Mouse (Mus musculus): ENCODE measurements around the gene Tmod3.
"Not testable (repeated sequence)": the region's sequence is repeated elsewhere in the genome, so short reads cannot be mapped to it uniquely, and the experiment has no call there.

Tmod3 gene

GRCm38 (mm10) chr9:75504311-75504710, 55.1 kb downstream of the Tmod3 start:
- no peak for DNase-seq (ENCODE audit: extremely low spot score, low read depth, low spot score)

DNA sequence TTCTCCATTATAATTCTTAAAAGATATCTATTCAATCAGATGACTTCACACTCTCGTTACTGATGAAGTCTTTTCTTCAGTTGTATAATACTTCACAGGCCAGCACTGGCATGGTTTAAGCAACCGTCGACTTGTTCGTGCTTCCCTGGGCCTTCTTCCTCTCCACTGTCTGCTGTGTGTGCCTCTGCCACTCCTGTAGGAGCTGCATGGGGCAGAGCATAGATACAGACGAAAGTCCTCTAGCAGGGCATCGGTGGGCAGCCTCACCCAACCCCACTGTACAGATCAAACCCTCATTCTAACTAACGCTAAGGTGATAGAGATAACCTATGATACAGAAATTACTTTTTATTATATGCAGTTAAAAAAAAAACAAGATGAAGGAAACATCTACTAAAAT, 60.9 kb downstream of the Tmod3 start:
- no peak for DNase-seq (ENCODE audit: extremely low spot score, low read depth, low spot score)

DNA sequence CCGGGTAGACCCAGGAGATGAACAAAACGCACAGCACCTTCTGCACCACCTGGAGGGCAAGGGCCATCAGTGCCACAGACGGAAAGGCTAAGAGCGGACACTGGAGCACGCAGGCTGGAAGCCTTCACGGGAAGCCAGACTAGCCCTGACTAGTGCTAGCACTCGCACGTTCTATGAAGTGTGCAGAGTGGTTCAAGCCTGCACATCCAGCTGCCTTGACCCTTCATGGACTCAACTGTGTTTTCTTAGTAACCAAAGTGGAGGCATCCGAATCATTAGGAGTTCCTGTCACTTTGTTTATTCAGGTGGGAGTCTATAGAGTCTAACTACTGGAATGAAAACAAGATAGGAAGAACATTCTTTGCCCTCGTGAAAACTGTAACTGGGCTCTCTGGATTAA, 63.5 kb downstream of the Tmod3 start:
- DNase-seq (ENCODE audit: extremely low spot score, low read depth, low spot score), result no peak

DNA sequence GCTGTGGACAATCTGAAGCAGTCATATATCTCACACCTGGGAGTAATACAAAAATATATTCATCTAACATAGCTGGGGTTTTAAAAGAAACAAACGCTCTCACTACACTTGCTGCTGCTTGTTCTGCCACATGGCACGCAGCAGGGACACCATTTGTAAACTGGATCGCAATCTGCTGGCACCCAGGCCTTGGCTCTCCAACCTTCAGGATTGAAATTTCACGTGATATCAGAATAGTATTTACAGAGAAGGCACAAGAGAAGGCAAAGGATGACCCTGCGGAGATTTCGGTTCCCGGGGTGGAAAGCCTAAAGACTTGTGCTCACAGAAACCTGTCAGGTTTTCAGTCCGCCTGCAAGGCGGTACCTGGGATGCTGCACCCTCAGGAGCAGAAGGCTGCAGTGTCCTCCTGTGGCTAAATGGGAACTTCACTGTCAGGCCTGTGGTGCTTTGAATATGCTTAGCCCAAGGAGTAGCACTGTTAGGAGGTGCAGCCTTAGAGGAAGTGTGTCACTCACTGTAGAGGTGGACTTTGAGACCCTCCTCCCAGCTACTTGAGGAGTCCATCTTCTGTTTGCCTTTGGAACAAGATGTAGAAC, 65.0 kb downstream of the Tmod3 start:
- no peak for DNase-seq (ENCODE audit: extremely low spot score, low read depth, low spot score)

DNA sequence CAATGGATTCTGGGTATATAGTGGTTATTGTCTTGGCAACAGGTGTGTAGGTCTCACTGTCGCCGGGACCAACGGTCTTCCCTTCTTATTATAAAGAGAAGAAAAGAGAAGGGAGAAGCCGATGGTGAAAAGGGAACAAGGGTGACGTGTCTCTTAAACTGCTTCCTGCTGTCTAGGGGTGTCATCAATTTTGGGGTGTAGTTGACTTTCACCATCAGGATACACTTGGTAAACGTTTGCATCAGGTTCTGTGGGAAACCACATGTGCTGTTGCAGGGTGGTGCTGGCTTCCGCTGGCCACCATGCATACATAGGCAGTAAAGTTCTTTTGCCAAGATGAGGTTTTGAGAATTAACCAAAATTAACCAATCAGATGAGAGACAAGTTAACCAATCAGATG, 71.2 kb downstream of the Tmod3 start:
- not testable (repeated sequence) for DNase-seq (ENCODE audit: extremely low spot score, low read depth, low spot score)

GRCm38 (mm10) chr9:75485231-75485630, 74.2 kb downstream of the Tmod3 start:
- no peak for DNase-seq (ENCODE audit: extremely low spot score, low read depth, low spot score)

DNA sequence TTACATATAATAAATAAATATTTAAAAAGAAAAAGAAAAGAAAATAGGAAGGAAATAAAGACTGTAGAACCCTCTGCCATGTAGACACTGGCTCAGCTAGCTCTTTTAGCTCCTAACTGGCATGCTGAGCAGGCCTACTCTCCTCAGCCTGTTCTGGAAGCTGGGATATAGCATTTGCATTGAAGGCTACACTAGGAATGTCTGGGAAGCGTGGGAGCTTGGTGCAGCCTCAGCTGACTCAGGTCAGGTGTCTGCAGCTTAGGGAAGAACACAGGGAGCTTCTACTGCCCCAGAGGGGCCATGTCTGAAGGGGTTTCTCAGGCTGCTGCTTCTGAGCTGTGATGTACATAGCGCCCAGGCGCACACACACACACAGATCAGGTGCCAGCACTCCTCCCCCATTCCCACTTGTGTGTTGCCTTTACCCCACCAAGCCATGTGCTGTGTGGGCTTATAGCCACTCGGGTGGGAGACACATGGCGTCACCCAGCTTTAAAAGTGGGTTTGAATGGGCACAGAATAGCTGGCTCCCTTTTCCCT, 78.9 kb downstream of the Tmod3 start:
- DNase-seq (ENCODE audit: extremely low spot score, low read depth, low spot score), result no peak

DNA sequence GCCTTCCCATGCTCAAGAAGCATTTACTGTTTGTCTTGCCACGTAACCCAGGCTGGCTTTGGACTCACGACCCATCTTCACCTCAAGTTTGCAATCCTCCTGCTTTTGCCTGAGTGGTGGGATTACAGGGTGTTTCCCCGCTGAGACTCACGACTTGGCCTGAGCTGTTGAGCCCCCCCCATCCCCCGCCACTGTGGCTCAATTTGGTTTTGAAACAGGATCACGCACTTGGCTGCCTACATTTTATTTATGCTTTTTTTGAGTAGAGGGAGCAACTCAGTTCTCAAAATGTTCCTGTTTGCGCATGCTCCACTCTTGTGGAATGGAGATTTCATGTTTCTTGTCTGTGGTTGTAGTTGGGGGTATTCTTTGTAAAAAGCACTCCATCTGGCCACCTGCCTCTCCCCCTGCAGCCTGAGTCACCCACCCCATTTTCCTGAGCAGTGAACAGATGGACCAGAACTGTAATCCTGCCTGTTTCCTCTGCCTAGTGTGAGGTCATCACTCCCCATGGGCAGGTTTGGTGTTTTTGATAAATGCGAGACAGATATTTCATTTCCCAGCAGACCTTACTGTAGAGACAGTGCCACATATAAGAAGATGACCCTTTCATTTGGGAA, 80.2 kb downstream of the Tmod3 start:
- DNase-seq (ENCODE audit: extremely low spot score, low read depth, low spot score), result no peak

DNA sequence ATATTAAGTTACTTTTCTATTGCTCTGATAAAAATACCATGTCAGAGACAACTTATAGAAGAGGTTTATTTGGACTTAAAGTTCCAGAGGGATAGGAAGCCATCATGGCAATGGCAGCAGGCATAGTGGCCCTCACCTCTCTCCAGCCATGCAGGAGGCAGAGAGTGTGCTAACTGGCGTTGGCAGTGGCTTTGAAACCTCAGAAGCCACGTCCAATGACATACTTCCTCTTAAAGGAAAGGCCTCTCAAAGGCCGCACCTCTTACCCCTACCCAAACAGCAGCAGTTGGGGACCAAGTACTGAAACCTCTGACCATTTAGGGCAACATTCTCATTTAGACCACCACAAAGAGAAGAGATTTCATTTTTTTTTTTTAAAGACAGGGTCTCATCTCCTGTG, 82.2 kb downstream of the Tmod3 start:
- DNase-seq (ENCODE audit: extremely low spot score, low read depth, low spot score), result no peak

DNA sequence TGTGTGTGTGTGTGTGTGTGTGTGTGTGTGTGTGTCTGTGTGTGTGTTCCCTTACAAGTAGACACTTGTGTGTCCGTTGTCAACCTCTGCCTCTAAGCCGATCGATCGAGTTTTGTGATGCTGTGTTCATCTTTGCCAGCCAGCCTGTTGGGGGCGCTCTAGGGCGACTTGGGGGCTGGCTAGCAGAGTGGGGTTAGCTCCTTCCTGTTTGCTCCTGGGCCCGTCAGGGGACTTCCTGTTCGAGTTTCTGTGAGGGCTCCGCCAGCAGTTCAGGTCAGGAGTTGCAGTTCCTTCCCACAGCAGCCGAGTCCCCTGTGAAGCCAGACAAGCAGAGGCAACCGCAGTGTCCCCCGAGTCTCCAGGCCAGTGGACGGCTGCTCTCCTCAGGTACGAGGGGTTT, 91.2 kb downstream of the Tmod3 start:
- DNase-seq (ENCODE audit: extremely low spot score, low read depth, low spot score), result no peak

DNA sequence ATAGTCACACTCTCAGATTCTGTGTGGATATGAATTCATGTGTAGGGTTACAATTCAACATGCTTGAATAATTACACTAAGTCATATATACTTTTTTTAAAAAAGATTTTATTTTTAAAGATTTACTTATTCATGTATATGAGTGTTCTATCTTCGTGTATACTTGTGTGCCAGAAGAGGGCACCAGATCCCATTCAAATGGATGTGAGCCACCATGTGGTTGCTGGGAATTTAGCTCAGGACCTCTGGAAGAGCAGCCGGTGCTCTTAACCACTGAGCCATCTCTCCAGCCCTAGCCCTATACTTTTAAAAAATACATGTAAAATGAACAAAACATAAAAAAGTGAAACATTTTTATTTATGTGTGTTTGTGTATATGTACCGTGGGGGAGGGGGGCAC, 91.9 kb downstream of the Tmod3 start:
- DNase-seq (ENCODE audit: extremely low spot score, low read depth, low spot score), result no peak

DNA sequence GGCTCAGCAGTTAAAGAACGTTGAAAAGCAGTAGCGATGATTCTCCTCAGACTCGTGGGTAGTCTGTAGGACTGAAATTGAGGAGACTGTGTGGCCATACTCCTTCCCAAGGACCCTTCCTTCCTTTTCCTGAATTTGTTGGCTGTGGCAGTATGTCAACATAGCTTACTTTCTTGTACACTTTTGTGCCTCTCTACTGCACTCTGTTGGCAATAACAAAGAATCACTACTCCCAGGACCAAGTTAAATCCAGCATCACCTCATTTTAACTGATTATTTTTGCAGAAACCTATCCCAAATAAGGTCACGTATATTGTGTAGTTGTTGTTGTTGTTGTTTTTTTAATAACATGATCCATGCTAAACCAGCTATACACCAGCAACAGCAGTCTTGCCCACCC, 92.8 kb downstream of the Tmod3 start:
- DNase-seq (ENCODE audit: extremely low spot score, low read depth, low spot score), result no peak

- DNase-seq (ENCODE audit: extremely low spot score, low read depth, low spot score), result no peak
These were observed 93.6 kb downstream of the Tmod3 start for GRCm38 (mm10) chr9:75465856-75466255.

DNA sequence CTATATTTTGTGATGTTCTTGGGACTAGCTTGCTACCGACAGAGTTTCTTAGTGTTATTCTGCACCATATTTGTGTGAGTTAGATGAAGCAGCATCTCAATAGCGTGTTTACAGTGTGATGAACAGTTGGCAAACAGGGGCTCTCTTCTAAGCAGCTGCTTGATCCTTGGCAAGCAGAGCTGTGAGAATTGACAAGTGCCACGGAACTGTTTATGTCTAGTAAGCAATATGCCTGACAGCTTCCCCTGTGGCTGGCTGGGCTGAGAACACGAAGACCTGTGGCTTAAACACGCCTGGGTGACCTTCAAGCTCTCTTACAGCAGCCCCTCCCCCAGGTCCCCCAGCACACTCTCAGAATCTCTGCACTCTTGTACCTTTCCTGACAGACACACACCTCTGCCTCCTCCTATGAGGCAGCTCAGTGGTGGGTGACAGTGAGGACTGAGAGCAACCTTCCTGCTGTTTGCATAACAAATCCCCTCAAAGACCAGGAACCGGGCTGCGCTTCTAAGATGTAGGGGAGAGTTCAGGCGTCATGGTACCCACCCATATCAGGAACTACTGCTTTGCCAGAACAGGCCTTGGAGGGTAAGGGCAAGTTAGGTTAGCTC, 96.3 kb downstream of the Tmod3 start:
- DNase-seq (ENCODE audit: extremely low spot score, low read depth, low spot score), result no peak

- no peak for DNase-seq (ENCODE audit: extremely low spot score, low read depth, low spot score)
These were observed 103.8 kb downstream of the Tmod3 start for GRCm38 (mm10) chr9:75455684-75456083.

DNA sequence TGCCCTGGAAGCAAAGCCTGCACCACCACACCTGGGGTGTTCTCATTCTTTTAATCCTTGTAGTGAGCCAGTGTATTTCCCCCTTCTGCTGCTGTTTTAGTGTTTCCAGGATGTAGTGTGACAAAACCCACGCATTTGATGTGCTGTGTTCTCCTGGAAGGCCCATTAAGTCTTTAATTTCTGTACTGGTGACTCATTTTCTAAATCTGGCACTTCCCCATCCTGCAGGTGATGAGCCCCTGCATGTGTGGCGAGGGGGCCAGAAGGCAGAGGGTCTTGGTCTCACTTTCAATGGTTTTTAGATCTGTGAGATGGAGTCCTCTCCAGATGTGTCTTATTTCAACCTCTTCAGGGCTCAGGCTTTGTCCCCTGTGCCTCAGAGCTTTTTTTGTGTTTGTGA, 105.5 kb downstream of the Tmod3 start:
- DNase-seq (ENCODE audit: extremely low spot score, low read depth, low spot score), result no peak

DNA sequence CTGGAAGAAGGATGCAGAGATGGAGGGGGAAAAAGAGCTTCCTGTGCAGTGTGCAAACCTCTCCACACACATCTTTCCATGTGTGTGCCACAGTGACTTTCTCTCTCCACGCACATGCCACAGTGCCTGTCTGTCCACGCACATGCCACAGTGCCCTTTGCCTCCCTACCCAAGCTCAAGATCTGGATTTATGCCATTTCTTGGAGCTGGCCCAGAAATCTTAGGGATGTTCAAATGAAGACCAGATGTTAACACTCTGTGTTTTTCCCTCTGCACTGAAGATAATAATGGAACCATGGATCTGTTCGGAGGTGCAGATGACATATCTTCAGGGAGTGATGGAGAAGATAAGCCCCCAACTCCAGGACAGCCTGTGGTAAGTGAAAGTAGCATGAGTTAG, 111.4 kb downstream of the Tmod3 start:
- no peak for DNase-seq (ENCODE audit: extremely low spot score, low read depth, low spot score)

Data from hindlimb bud, embryonic 11.5 days (tissue).